Mouse (Mus musculus): ENCODE results near the gene Dnah12. TPM values are rescaled to one million over a fixed set of nuclear protein-coding genes. Genes with fewer than 3 reads are reported as not detected.
A peak's percentile ranks its signal among the peaks of the same experiment; 100 is the strongest.
"Not testable (repeated sequence)": the region's sequence is repeated elsewhere in the genome, so short reads cannot be mapped to it uniquely, and the experiment has no call there.

Gene Dnah12
- polyA plus RNA-seq, 1 experiment = 0.08 TPM

DNA sequence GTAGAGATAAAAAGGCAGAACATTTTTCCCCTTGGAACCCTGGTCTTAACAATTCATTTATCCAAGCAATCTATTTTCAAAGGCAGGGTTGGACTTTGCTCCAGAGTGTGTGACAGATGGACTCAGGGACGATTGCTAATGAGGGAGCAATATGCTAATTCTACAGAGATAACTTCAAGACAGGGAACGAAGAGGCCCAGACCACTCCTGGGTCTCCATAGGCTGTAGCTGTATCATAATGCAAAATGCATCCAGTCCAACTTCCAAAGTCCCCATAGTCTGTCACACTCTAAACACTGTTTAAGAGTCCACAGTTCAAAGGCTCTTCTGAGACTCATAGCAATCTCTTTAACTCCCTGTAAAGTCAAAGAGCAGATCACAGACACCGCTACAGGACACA lies 194.2 kb downstream of the Dnah12 start:
- H3K4me1 ChIP-seq (ENCODE audit: control insufficient read depth, insufficient read depth, insufficient read length, low read length) = no peaks in the 10 kb centered on the region
- no peak overlapping the region for H3K27ac ChIP-seq (replicated peaks; ENCODE audit: low read depth, low read length)
- no peak overlapping the region for H3K4me3 ChIP-seq (ENCODE audit: insufficient read depth, low read depth, low read length)

DNA sequence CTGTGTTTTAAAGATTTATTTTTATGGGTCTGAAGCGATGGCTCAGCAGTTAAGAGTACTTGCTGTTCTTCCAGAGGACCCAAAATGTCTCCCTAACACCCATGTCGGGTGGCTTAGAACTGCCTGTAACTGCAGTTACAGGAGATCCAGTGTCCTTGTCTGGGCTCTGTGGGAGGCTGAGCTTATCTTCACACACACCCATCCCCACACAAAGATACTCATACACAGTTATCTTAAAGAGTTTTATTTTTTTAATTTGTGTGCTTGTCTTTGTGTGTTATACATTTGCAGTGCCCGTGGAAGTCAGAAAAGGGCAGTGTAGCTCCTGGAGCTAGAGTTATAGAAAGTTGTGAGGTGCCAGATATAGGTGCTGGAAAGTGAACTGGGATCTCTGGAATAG lies 197.7 kb downstream of the Dnah12 start:
- no peak overlapping the region for H3K4me3 ChIP-seq (ENCODE audit: insufficient read depth, low read depth, low read length)
- no peaks in the 10 kb centered on the region for H3K4me1 ChIP-seq (ENCODE audit: control insufficient read depth, insufficient read depth, insufficient read length, low read length)
- no peak overlapping the region for H3K27ac ChIP-seq (replicated peaks; ENCODE audit: low read depth, low read length)

DNA sequence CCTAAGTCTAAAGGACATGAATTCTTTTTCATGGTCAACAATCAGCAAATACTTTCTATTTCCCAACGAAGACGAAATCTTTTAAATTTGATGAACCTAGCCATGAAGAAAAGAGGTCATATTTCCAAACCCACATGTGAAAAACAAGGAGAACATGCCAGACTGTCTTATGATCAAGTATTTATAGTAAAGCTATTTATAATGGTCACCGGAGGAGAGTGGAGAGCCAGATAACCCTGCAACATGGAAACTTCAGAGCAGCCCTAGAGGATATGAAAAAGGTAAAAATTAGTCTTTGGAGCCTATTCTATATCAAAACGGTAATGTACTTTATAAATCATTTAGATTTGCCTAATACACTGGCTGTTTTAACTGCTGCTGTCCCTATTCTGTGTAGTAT lies 201.3 kb downstream of the Dnah12 start, which contains the start of gene Asb14:
Asb14 (plus strand) TSS at position 166 of the 400 bp plus-strand sequence.
- Histone ChIP-seq H3K27ac (replicated peaks; ENCODE audit: low read depth, low read length) (no peak within 1 kb of the TSS), H3K4me1 (ENCODE audit: control insufficient read depth, insufficient read depth, insufficient read length, low read length) (no peaks in the 10 kb centered on the region), H3K4me3 (ENCODE audit: insufficient read depth, low read depth, low read length) (no peak within 1 kb of the TSS)

DNA sequence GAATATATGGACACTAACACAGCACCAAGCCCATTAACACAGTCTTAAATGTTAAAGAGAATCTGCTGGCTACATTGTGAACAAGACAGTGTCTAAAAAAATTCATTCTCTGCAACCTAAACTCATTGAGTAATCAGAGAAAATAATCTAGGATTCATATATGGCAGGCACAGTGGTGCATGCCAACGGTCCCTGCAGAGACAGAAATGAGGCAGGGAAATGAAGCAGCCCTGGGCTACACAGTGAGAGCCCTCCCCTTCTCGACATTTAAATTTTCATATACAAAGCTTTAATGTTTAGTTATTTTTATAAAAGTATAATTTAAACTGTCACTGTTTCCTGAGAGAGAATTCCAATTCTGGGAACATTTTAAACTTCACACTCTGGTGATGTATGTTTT lies 206.4 kb downstream of the Dnah12 start:
- Histone ChIP-seq H3K4me1 (ENCODE audit: control insufficient read depth, insufficient read depth, insufficient read length, low read length) (no peaks in the 10 kb centered on the region), H3K4me3 (ENCODE audit: insufficient read depth, low read depth, low read length) (no peak overlapping the region), H3K27ac (replicated peaks; ENCODE audit: low read depth, low read length) (no peak overlapping the region)

DNA sequence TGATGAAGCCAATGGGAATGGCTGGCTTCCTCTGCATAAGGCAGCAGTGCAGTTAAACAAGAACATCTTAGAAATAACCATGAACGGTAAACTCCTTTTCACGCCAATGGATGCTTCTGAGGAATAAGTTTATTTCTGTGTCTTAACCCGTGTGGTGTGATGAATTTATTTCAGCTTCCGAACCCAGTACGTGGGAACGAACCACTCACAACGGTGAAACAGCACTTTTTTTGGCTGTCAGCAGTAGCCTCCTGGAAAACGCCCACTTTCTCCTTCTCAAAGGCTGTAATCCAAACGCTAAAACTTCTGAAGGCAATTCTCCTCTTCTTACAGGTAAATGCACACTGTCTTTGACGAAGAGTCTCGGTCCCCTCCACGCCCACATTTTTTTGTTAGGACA lies 207.8 kb downstream of the Dnah12 start:
- no peak overlapping the region for H3K4me3 ChIP-seq (ENCODE audit: insufficient read depth, low read depth, low read length)
- H3K4me1 ChIP-seq (ENCODE audit: control insufficient read depth, insufficient read depth, insufficient read length, low read length) = no peaks in the 10 kb centered on the region
- H3K27ac ChIP-seq (replicated peaks; ENCODE audit: low read depth, low read length) = no peak overlapping the region

DNA sequence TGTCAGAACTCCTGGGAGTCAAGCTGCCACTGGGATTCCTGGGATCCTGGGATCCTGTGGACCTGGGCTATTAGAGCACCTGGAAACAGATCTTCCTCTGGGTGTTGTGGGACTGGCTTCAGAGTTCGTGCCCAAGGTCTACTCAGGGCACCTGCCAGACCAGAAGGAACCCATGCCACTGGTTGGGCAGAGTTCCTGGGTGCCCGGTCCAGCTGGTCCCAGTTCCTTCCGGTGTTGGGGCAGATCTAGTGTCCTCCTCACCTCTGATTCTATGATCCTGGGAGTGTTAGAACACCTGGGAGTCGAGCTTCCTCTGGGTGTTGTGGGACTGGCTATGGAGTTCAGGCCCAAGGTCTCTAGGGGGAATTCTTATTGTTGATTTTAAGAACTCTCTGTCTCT lies 214.3 kb downstream of the Dnah12 start:
- Histone ChIP-seq H3K4me1 (ENCODE audit: control insufficient read depth, insufficient read depth, insufficient read length, low read length) (no peaks in the 10 kb centered on the region), H3K27ac (replicated peaks; ENCODE audit: low read depth, low read length) (no peak overlapping the region), H3K4me3 (ENCODE audit: insufficient read depth, low read depth, low read length) (no peak overlapping the region)

DNA sequence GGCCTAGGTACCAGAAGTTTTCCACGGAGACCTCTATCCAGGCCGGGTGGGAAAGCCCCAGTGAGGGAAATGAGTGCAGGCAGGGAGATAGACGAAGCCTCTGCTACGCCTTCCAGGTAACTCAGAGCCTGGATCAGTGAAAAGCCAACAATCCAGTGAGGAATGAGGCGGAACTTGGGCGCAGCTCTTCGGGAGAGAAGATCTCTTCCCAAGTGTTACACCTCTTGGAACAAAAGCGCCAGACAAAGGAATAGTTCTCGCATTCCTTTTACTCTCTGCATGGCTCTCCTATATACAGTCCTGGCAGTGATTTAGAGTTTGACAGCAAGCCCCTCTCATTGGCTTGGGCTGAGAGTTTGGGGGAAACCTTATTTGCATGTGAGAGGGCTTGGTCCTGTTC lies 217.4 kb downstream of the Dnah12 start:
- not testable (repeated sequence) for H3K27ac ChIP-seq (replicated peaks; ENCODE audit: low read depth, low read length); H3K4me1 ChIP-seq (ENCODE audit: control insufficient read depth, insufficient read depth, insufficient read length, low read length); H3K4me3 ChIP-seq (ENCODE audit: insufficient read depth, low read depth, low read length)

DNA sequence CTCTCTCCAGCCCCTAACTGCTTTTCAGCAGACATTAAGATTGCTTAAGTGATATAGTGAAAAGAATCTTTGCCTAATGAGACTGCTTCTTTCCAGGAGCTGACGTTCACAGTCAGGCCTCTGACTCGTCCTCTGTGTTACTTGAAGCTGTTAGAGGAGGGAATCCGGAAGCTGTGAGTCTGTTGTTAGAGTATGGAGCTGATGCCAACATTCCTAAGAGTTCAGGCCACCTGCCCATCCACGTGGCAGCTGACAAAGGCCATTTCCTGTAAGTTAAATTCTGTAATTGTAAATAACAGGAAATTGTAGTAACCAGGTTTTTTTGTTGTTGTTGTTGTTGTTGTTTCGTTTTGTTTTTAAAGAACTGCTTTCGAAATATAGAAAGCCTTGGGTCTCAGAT lies 218.1 kb downstream of the Dnah12 start:
- no peak overlapping the region; the same call in 1 of the 2 replicates for H3K27ac ChIP-seq (replicated peaks; ENCODE audit: low read depth, low read length)
- no peak overlapping the region for H3K4me3 ChIP-seq (ENCODE audit: insufficient read depth, low read depth, low read length)
- no peaks in the 10 kb centered on the region for H3K4me1 ChIP-seq (ENCODE audit: control insufficient read depth, insufficient read depth, insufficient read length, low read length)

DNA sequence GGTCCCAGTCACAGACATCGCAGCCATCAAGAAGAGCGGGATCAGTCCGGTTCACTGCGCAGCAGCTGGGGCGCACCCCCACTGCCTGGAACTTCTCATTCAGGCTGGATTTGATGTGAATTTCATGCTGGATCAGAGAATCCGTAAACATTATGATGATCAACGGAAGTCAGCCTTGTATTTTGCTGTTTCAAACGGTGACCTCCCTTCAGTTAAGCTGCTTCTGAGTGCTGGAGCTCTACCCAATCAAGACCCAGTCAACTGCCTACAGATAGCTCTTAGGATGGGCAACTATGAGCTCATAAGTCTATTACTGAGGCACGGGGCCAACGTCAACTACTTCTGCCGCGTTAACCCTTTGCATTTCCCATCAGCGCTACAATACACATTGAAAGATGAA lies 218.8 kb downstream of the Dnah12 start:
- Histone ChIP-seq H3K4me3 (ENCODE audit: insufficient read depth, low read depth, low read length) (no peak overlapping the region), H3K4me1 (ENCODE audit: control insufficient read depth, insufficient read depth, insufficient read length, low read length) (no peaks in the 10 kb centered on the region), H3K27ac (replicated peaks; ENCODE audit: low read depth, low read length) (0 out of 2 replicates have a peak overlapping the region, but pooled peaks have one; percentile 3)

DNA sequence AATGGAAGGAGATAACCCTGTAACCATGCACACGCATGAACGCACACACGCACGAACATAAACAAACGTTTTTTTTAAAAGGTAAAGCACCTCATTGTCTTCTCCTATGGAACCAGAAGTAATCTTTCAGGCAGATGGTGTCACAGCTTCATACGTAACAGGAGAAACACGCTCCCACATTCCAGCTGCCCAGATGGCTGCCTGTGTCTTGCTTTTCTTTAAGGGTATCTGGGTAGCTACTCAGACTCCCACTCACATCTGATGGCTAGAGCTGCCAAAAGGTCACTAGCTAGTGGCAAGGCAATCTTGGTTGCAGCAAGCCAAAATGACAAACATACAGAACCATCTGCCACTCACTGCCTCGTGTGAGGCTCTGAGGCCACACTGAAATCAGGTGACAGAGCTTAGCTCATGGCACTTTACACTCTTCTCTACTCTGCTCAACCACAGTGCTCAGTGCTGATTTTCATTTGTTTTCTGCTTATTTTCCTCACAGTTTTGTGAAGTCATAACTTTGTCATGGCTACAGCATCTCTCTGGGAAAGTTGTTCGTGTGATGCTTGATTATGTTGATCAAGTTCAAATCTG lies 220.7 kb downstream of the Dnah12 start:
- Histone ChIP-seq H3K4me1 (ENCODE audit: control insufficient read depth, insufficient read depth, insufficient read length, low read length) (no peaks in the 10 kb centered on the region), H3K27ac (replicated peaks; ENCODE audit: low read depth, low read length) (no peak overlapping the region), H3K4me3 (ENCODE audit: insufficient read depth, low read depth, low read length) (no peak overlapping the region)

DNA sequence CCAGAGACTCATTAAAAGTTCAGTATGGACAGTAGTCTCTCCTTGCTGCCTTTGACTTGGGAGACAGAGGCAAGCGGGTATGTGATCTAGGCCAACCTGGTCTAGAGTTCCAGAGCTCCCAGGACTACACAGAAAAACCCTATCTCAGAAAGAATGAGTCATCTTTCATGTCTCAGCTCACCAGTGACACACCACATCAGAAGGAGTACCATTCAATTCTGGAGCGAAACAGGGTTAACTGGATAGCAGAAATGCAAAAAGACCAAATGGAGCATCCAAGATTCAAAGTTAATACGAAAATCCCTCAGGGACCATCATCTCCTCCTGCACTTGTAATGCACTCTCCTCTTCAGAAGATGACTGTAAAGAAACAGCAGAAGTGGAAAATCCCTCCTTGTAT lies 226.2 kb downstream of the Dnah12 start:
- no peaks in the 10 kb centered on the region for H3K4me1 ChIP-seq (ENCODE audit: control insufficient read depth, insufficient read depth, insufficient read length, low read length)
- H3K4me3 ChIP-seq (ENCODE audit: insufficient read depth, low read depth, low read length) = no peak overlapping the region
- no peak overlapping the region for H3K27ac ChIP-seq (replicated peaks; ENCODE audit: low read depth, low read length)

DNA sequence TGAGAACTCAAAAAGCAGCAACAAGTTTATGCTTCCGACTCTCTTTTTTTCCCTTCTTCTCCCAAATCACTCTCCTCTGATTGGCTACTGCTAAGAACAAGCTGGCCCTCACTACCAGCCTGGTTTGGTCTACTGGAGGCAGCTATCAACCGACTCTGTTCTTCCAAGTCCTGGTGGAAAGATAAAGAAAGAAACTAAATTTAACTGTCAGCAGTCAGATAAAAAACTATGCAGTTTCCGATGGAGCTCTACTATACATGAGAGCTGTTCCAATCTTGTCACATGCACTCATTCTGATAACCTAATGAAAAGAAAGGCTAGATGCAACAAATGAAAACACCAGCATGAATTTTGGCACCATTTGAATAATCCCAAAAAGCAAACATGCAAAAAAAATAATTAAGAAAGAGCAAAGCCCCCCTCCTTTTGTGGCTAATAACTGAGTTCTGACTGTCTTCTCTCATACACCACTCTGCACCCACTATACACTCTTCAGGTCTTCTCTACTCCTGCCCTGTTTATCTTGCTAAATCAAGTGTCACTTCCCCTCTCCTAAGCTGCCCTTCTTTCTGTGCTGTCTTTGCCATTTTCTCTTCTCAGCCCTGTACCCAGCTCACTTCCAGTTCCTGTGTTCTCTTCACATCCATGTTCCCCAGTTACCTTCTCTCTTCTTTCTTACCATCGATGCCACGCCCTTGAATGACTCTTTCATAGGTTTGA lies 230.8 kb downstream of the Dnah12 start:
- H3K27ac ChIP-seq (replicated peaks; ENCODE audit: low read depth, low read length) = no peak overlapping the region
- H3K4me3 ChIP-seq (ENCODE audit: insufficient read depth, low read depth, low read length) = no peak overlapping the region

DNA sequence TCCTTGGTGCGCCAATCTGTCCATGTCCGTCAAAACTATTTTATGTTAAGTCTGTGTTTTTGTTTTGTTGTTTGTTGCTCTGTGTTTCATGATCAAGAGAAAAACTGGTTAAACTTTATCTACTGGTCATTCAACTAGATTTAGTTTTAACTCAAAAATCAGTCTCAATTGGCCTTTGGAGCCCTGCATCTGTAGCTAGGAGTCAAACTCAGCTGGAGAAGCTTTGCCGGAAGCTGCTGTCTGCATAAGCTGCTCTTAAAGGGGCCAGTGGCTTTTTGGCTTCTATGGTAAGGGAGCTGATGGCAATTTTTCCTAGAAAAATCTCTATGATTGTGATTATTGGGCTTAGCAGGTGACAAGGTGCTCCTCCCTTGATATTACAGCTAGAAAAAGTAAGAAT lies 241.8 kb downstream of the Dnah12 start:
- Histone ChIP-seq H3K4me1 (ENCODE audit: control insufficient read depth, insufficient read depth, insufficient read length, low read length) (no peaks in the 10 kb centered on the region), H3K4me3 (ENCODE audit: insufficient read depth, low read depth, low read length) (no peak overlapping the region), H3K27ac (replicated peaks; ENCODE audit: low read depth, low read length) (no peak overlapping the region)

More for the DNA sequence above, 230.8 kb downstream of the Dnah12 start:
- no peaks in the 10 kb centered on the region for H3K4me1 ChIP-seq (ENCODE audit: control insufficient read depth, insufficient read depth, insufficient read length, low read length)

DNA sequence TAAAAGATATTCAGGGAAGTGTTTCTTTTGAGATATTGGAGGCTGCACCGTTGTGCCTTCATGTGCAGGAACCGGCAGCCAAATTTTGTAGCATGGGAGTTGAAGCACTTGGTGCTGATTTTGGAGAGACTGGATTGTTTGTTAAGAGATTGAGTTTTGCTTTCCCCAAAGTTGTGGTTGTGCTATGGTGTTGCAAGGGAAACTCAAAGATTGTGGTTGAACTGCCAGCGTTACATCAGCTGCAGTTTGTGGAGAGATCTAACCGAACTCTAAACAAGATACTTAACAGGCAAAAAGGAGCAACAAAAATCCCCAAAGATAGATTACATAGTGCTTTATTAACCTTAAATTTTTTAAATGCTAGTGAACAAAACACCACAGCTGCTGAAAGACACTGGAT lies 242.5 kb downstream of the Dnah12 start:
- Histone ChIP-seq H3K4me3 (ENCODE audit: insufficient read depth, low read depth, low read length) (no peak overlapping the region), H3K27ac (replicated peaks; ENCODE audit: low read depth, low read length) (no peak overlapping the region), H3K4me1 (ENCODE audit: control insufficient read depth, insufficient read depth, insufficient read length, low read length) (no peaks in the 10 kb centered on the region)

Data from brown adipose tissue, adult 24 weeks (tissue).